Mouse (Mus musculus): ENCODE measurements around the gene Guca2b.
A peak's percentile ranks its signal among the peaks of the same experiment; 100 is the strongest.

DNA sequence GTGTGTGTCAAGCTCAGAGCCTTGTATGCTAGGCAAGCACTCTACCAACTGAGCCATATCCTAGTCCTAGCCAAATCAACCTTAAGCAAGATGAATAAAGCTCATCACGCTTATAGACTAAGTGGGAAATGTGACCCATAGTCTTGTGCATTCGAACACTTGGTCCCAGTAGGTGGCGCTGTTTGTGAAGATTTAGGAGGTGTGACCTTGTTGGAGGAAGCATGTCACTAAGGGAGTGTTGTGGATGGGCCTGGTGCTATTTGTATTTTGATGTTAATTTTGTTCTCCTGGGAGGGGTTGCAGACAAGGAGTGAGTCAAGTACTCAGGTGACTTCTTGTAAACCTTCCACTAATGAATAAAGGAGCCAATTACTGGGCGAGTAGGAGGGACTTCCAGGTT lies 16.1 kb downstream of the Guca2b start:
- peak in 1 of 3 experiments; percentile 14; a peak in 1 of 6 replicates for TF ChIP-seq CTCF (IDR thresholded peaks at IDR 0.05 in 2 of 3, conservative IDR thresholded peaks at IDR 0.05 in 1 of 3; ENCODE audit: control insufficient read depth in 1 of 3, insufficient read depth in 1 of 3, low read depth in 2 of 3, low read length in 3 of 3, poor library complexity in 1 of 3, severe bottlenecking in 1 of 3)
- no peak for TF ChIP-seq EP300 (IDR thresholded peaks at IDR 0.05; ENCODE audit: low read depth in 1 of 2, low read length in 2 of 2)
- TF ChIP-seq JUND (IDR thresholded peaks at IDR 0.05; ENCODE audit: low read depth, low read length), result no peak
- no peak for TF ChIP-seq KAT2A (conservative IDR thresholded peaks at IDR 0.05; ENCODE audit: low read depth, low read length)
- no peak for TF ChIP-seq POLR2AphosphoS2 (IDR thresholded peaks at IDR 0.05; ENCODE audit: low read length)
- no peak for TF ChIP-seq TCF12 (IDR thresholded peaks at IDR 0.05; ENCODE audit: low read depth, low read length)
